In genomic region chr9:30971967-30972366, GRCm38 (mm10) we compare ENCODE assay signal across 15 mouse cellular contexts. TPM values are rescaled to one million over a fixed set of nuclear protein-coding genes. Genes with fewer than 3 reads are reported as not detected.
A peak's percentile ranks its signal among the peaks of the same experiment; 100 is the strongest.
DNase-seq lines count a peak whose midpoint lies in the region; ATAC-seq and TF ChIP-seq lines count a peak whose summit lies in the region.
"Had no signal": no experiment of that assay in that cellular context is flagged by ENCODE, and none has a peak within 500 bp of the region (broad histone marks: within the 10 kb centered on the region; RNA-seq: fewer than 3 reads in every experiment).

No protein-coding gene starts in this region.

- H3K36me3 ChIP-seq in intestine, postnatal 0 days (ENCODE audit: control insufficient read depth, insufficient read depth), result no peaks in the 10 kb centered on the region
- H3K36me3 ChIP-seq in intestine, embryonic 15.5 days, result no peaks in the 10 kb centered on the region
- H3K36me3 ChIP-seq: hindbrain, embryonic 10.5 days; liver, embryonic 12.5 days had no signal

- no peaks in the 10 kb centered on the region for H3K27me3 ChIP-seq in intestine, postnatal 0 days (replicated peaks; ENCODE audit: control insufficient read depth, insufficient read depth, low read length)
- no peaks in the 10 kb centered on the region for H3K27me3 ChIP-seq in intestine, embryonic 15.5 days (replicated peaks)
- H3K27me3 ChIP-seq: liver, embryonic 12.5 days had no signal

- DNase-seq in cerebellum, postnatal 10 days, result peak; percentile 35 to 38
- no peak for DNase-seq in cerebellum, adult 11-12 months
- peak; percentile 20 for DNase-seq in Muller cell, postnatal 12 days (ENCODE audit: inconsistent ontology term)
- DNase-seq in adrenal gland, postnatal 36 days, result peak; percentile 46 to 61
- DNase-seq in right cerebral cortex, adult 2 months (ENCODE audit: low spot score in 2 of 2), result no peak
- DNase-seq: kidney, adult 18-20 months had no signal

- no peaks in the 10 kb centered on the region for H3K4me1 ChIP-seq in intestine, postnatal 0 days (replicated peaks; ENCODE audit: control insufficient read depth, insufficient read depth, low read length)
- H3K4me1 ChIP-seq in intestine, embryonic 15.5 days (replicated peaks), result peaks cover 12% of the 10 kb centered on the region; the same call in 1 of the 2 replicates
- H3K4me1 ChIP-seq: liver, embryonic 12.5 days had no signal

- no peak overlapping the region for H3K4me2 ChIP-seq in intestine, postnatal 0 days (replicated peaks; ENCODE audit: low read depth)
- no peak overlapping the region for H3K4me2 ChIP-seq in intestine, embryonic 15.5 days (replicated peaks)
- H3K4me2 ChIP-seq: liver, embryonic 12.5 days had no signal

- no peak overlapping the region for H3K4me3 ChIP-seq in intestine, postnatal 0 days (ENCODE audit: low read depth, low read length)
- H3K4me3 ChIP-seq in intestine, embryonic 15.5 days (replicated peaks), result no peak overlapping the region
- H3K4me3 ChIP-seq: hindbrain, embryonic 10.5 days; liver, embryonic 12.5 days; myocyte had no signal

- TF ChIP-seq CTCF in intestine, postnatal 0 days (IDR thresholded peaks at IDR 0.05; ENCODE audit: low read depth), result peak; percentile 64

- H3K27ac ChIP-seq in intestine, postnatal 0 days (ENCODE audit: low read depth, low read length), result no peak overlapping the region
- H3K27ac ChIP-seq in intestine, embryonic 15.5 days, result no peak overlapping the region
- H3K27ac ChIP-seq: hindbrain, embryonic 10.5 days; liver, embryonic 12.5 days had no signal

- ATAC-seq in intestine, postnatal 0 days, result no peak
- no peak for ATAC-seq in intestine, embryonic 15.5 days
- ATAC-seq in activated CD4-positive, CD25-positive, alpha-beta regulatory T cell, adult 4 months, result no peak
- ATAC-seq: forebrain, embryonic 14.5 days; liver, embryonic 12.5 days had no signal

- no peak overlapping the region for H3K9ac ChIP-seq in intestine, postnatal 0 days (ENCODE audit: low read depth, low read length)
- no peak overlapping the region for H3K9ac ChIP-seq in intestine, embryonic 15.5 days
- H3K9ac ChIP-seq: liver, embryonic 12.5 days had no signal

- WGBS in intestine, postnatal 0 days, result 49% methylated on average over 4 of the region's 4 CpGs
- WGBS in intestine, embryonic 15.5 days, result 47% methylated on average over 4 of the region's 4 CpGs

- H3K9me3 ChIP-seq in intestine, postnatal 0 days (ENCODE audit: control insufficient read depth), result no peaks in the 10 kb centered on the region
- no peaks in the 10 kb centered on the region for H3K9me3 ChIP-seq in intestine, embryonic 15.5 days
- H3K9me3 ChIP-seq: hindbrain, embryonic 10.5 days; liver, embryonic 12.5 days had no signal

RNA-seq across cellular contexts. Expression of gene Adamts8, which starts 29.6 kb away (rescaled TPM):
- polyA plus RNA-seq in intestine, postnatal 0 days (2015; fragmentation: Nextera tagmentation; extraction: Ambion mirVana), result 4.1 and 4.7 TPM in 2 replicates
- 13.5 and 14.0 TPM in 2 replicates for polyA plus RNA-seq in intestine, embryonic 15.5 days (2015; fragmentation: Nextera tagmentation; extraction: Ambion mirVana)
- under 1 TPM; 0.07 to 0.49 TPM for total RNA-seq in adrenal gland, postnatal 36 days (2021)
- polyA plus RNA-seq in activated CD4-positive, CD25-positive, alpha-beta regulatory T cell, adult 4 months (2017; shearing (Covaris generic)), result under 1 TPM in 1 of 2 experiments, not detected in 1; 0.24 TPM
- total RNA-seq: common myeloid progenitor, adult 5-6 weeks; megakaryocyte, adult 5-6 weeks had no signal
- polyA plus RNA-seq: myocyte had no signal

RNA-seq across cellular contexts. Expression of gene Adamts15, which starts 49.7 kb away (rescaled TPM):
- polyA plus RNA-seq in intestine, postnatal 0 days (2015; fragmentation: Nextera tagmentation; extraction: Ambion mirVana), result 0.91 and 0.95 TPM in 2 replicates
- polyA plus RNA-seq in intestine, embryonic 15.5 days (2015; fragmentation: Nextera tagmentation; extraction: Ambion mirVana), result 5.9 and 6.2 TPM in 2 replicates
- total RNA-seq in adrenal gland, postnatal 36 days (2021), result 1 to 10 TPM; 4.3 to 8.8 TPM
- under 1 TPM; 0.33 to 0.43 TPM for polyA plus RNA-seq in activated CD4-positive, CD25-positive, alpha-beta regulatory T cell, adult 4 months (2017; shearing (Covaris generic))
- total RNA-seq: common myeloid progenitor, adult 5-6 weeks had no signal
- polyA plus RNA-seq: myocyte had no signal

RNA-seq across cellular contexts. Expression of gene Zbtb44, which starts 58.5 kb away (rescaled TPM):
- 5.4 and 6.7 TPM in 2 replicates for polyA plus RNA-seq in intestine, postnatal 0 days (2015; fragmentation: Nextera tagmentation; extraction: Ambion mirVana)
- polyA plus RNA-seq in intestine, embryonic 15.5 days (2015; fragmentation: Nextera tagmentation; extraction: Ambion mirVana), result 7.6 and 7.9 TPM in 2 replicates
- 10 to 100 TPM; 37.1 to 56.3 TPM for total RNA-seq in adrenal gland, postnatal 36 days (2021)
- polyA plus RNA-seq in activated CD4-positive, CD25-positive, alpha-beta regulatory T cell, adult 4 months (2017; shearing (Covaris generic)), result 1 to 10 TPM; 5.9 to 7.0 TPM

Comparison
In these comparisons a context has a peak if more than half of its experiments do, and no peak if none do; other contexts are left out.
1. DNase-seq: peak in cerebellum, postnatal 10 days (2 of 2), Muller cell, postnatal 12 days (single experiment) and adrenal gland, postnatal 36 days (2 of 2); none in cerebellum, adult 11-12 months (single experiment) and right cerebral cortex, adult 2 months (0 of 2).